Mouse (Mus musculus) intestine, postnatal 0 days (tissue): ENCODE data around the gene Gxylt2. TPM values are rescaled to one million over a fixed set of nuclear protein-coding genes. Genes with fewer than 3 reads are reported as not detected.
A peak's percentile ranks its signal among the peaks of the same experiment; 100 is the strongest.

Experiments
- ATAC-seq: fragments of 200-750 bp; cut with Nextera tagmentation; 2 replicates; pipeline ENCODE4 v1.8.0; 2017; ENCODE audit warnings: mild to moderate bottlenecking, moderate TSS enrichment, moderate library complexity
- H3K27ac ChIP-seq: fragments of 300-500 bp; sonication (generic); 2 replicates; pipeline ENCODE4 v1.5.1; 2014; ENCODE audit warnings: mild to moderate bottlenecking, low read depth, low read length, moderate library complexity
- H3K27me3 ChIP-seq: fragments of 300-500 bp; sonication (generic); replicated peaks from 2 replicates; pipeline ENCODE4 v1.6.1; 2014; ENCODE audit warnings: low read length, mixed read lengths; ENCODE audit not compliant: control insufficient read depth, insufficient read depth
- H3K36me3 ChIP-seq: fragments of 300-500 bp; sonication (generic); 2 replicates; pipeline ENCODE4 v1.6.1; 2014; ENCODE audit warnings: mild to moderate bottlenecking, moderate library complexity; ENCODE audit not compliant: control insufficient read depth, insufficient read depth
- H3K4me1 ChIP-seq: fragments of 300-500 bp; sonication (generic); replicated peaks from 2 replicates; pipeline ENCODE4 v1.6.1; 2014; ENCODE audit warnings: antibody characterized with exemption, low read length, mixed read lengths; ENCODE audit not compliant: control insufficient read depth, insufficient read depth
- H3K4me2 ChIP-seq: fragments of 300-500 bp; sonication (generic); replicated peaks from 2 replicates; pipeline ENCODE4 v1.6.1; 2014; ENCODE audit warnings: low read depth, mild to moderate bottlenecking, moderate library complexity
- H3K4me3 ChIP-seq: fragments of 300-500 bp; sonication (generic); 2 replicates; pipeline ENCODE4 v1.5.1; 2014; ENCODE audit warnings: low read depth, low read length
- H3K9ac ChIP-seq: fragments of 300-500 bp; sonication (generic); 2 replicates; pipeline ENCODE4 v1.6.1; 2014; ENCODE audit warnings: mild to moderate bottlenecking, low read depth, low read length
- H3K9me3 ChIP-seq: fragments of 300-500 bp; sonication (generic); 2 replicates; pipeline ENCODE4 v1.6.1; 2016; ENCODE audit warnings: mixed run types; ENCODE audit not compliant: control insufficient read depth
- CTCF ChIP-seq: sonication (generic); IDR thresholded peaks from 2 replicates; pipeline ENCODE4 v1.5.1; 2016; ENCODE audit warnings: low read depth, mild to moderate bottlenecking, control low read depth, antibody characterized with exemption, moderate library complexity
- WGBS: fragments of 180-500 bp; shearing (Covaris S2); extraction: QIAGEN DNeasy Blood & Tissue Kit; methylation state at CpG from one replicate; pipeline ENCODE4 v1.1.7; 2014; 5-methylcytosine and 5-hydroxymethylcytosine counted together
- polyA plus RNA-seq: library from polyadenylated mRNA; unstranded; fragments of >200 nt; fragmentation: Nextera tagmentation; extraction: Ambion mirVana; gene quantifications from 2 replicates; pipeline ENCODE4 v1.2.1, GENCODE M21; 2015

Gxylt2 gene
- polyA plus RNA-seq, 1 experiment from 2014 or later: 0.12 TPM

DNA sequence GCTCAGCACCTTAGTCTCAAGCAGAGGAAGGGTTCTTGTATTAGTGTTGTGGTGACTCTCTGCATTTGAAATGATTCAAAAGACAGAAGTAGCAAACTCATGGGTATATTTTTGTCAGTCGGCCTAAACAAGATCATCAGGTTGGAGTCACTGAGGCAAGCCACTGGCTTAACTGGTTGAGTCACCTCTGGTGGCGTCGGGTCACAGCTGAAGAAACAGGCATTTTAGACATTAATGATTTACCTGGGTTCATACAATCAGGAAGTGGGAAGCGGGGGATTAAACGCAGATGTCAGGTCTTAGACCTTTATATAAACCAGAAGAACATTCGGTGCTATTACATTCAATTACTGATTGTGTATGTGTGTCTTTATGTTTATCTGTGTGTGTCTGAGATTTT, 121.5 kb downstream of the Gxylt2 start:
- ATAC-seq: peak; percentile 79; the same call in 1 of the 2 replicates
- H3K4me1 ChIP-seq: no peaks in the 10 kb centered on the region
- H3K36me3 ChIP-seq: no peaks in the 10 kb centered on the region
- TF ChIP-seq CTCF: no peak
- no peaks in the 10 kb centered on the region for H3K27me3 ChIP-seq
- H3K27ac ChIP-seq: no peak overlapping the region
- no peaks in the 10 kb centered on the region for H3K9me3 ChIP-seq
- H3K4me3 ChIP-seq: no peak overlapping the region
- no peak overlapping the region for H3K9ac ChIP-seq
- H3K4me2 ChIP-seq: no peak overlapping the region
- 25% methylated on average over 6 of the region's 6 CpGs for WGBS

GRCm38 (mm10) chr6:100828565-100828964, 124.0 kb downstream of the Gxylt2 start:
- no peak for TF ChIP-seq CTCF
- no peak overlapping the region for H3K4me3 ChIP-seq
- 93% methylated on average over 7 of the region's 7 CpGs for WGBS
- no peak overlapping the region for H3K27ac ChIP-seq
- H3K27me3 ChIP-seq: no peaks in the 10 kb centered on the region
- no peaks in the 10 kb centered on the region for H3K4me1 ChIP-seq
- H3K36me3 ChIP-seq: no peaks in the 10 kb centered on the region
- H3K9me3 ChIP-seq: no peaks in the 10 kb centered on the region
- H3K9ac ChIP-seq: no peak overlapping the region
- H3K4me2 ChIP-seq: no peak overlapping the region
- no peak for ATAC-seq

DNA sequence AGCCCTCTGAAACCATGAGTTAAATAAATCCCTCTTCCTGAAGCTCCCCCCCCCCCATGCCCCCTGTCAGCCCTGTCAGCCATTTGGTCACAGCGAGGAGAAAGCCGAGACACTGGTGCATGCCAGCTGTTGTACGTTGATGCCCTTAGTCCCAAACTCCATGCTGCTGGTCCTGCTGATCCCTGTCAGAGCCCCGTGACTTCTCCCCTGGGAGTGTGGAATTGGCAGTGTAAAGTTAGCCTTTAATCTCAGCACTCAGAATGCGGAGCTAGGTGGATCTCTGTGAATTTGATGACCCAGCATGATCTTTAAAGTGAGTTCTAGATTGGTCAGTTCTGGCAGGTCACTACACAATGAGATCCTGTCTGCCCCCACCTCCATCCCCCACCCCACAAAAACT, 125.2 kb downstream of the Gxylt2 start:
- no peak overlapping the region for H3K27ac ChIP-seq
- TF ChIP-seq CTCF: no peak
- no peaks in the 10 kb centered on the region for H3K36me3 ChIP-seq
- no peak overlapping the region for H3K4me3 ChIP-seq
- no peaks in the 10 kb centered on the region; the same call in 1 of the 2 replicates for H3K4me1 ChIP-seq
- H3K4me2 ChIP-seq: no peak overlapping the region
- H3K9ac ChIP-seq: no peak overlapping the region
- no peak for ATAC-seq
- 77% methylated on average over 5 of the region's 5 CpGs for WGBS
- H3K9me3 ChIP-seq: no peaks in the 10 kb centered on the region
- no peaks in the 10 kb centered on the region for H3K27me3 ChIP-seq

DNA sequence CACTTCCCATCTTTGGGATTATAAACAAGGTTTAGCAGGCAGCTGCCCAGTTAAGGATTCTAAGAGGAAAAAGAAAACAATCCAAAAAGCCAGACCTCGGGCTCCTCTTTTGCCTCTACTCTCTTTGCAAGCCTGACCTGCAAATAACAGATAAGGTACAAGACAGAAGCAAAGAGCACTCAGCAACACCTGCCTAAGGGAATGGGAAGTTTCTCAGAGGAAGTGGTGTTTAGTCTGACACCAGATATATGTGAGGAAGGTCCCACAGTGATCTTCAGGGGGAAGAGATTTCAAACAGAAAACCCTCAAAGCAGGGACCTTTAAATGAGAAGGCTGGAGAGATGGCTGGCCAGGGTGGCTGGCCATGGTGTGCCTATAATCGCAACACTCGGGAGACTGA, 126.7 kb downstream of the Gxylt2 start:
- Histone ChIP-seq H3K9me3 (no peaks in the 10 kb centered on the region), H3K27me3 (no peaks in the 10 kb centered on the region), H3K4me1 (no peaks in the 10 kb centered on the region; the same call in 1 of the 2 replicates), H3K4me2 (no peak overlapping the region), H3K36me3 (peaks cover 3% of the 10 kb centered on the region; the same call in 1 of the 2 replicates), H3K4me3 (no peak overlapping the region), H3K27ac (no peak overlapping the region), H3K9ac (no peak overlapping the region)
- no peak for ATAC-seq
- TF ChIP-seq CTCF: no peak
- 81% methylated on average over 3 of the region's 3 CpGs for WGBS

DNA sequence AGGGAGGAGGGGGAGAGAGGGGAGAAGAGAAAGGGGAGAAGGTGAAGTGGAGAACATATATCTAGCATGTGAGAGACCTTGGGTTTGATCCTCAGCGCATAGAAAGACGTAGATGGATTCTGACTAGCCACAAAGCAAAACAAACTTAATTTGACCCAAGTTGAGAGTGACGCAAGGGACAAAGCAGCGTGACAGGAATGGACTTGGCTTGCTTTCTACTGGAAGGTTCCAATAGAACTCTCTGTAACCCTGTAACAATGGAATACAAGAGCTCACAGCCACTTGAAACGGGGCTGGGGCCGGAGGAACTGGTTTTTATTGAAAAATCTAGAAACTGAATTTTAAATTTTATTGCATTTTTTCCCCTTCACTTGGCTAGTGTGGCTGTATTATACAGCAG, 127.2 kb downstream of the Gxylt2 start:
- Histone ChIP-seq H3K27me3 (no peaks in the 10 kb centered on the region), H3K9me3 (no peaks in the 10 kb centered on the region), H3K9ac (no peak overlapping the region), H3K36me3 (peaks cover 9% of the 10 kb centered on the region), H3K27ac (no peak overlapping the region), H3K4me1 (no peaks in the 10 kb centered on the region; the same call in 1 of the 2 replicates), H3K4me3 (no peak overlapping the region), H3K4me2 (no peak overlapping the region)
- no peak for ATAC-seq
- TF ChIP-seq CTCF: no peak
- 94% methylated on average over 6 of the region's 6 CpGs for WGBS

DNA sequence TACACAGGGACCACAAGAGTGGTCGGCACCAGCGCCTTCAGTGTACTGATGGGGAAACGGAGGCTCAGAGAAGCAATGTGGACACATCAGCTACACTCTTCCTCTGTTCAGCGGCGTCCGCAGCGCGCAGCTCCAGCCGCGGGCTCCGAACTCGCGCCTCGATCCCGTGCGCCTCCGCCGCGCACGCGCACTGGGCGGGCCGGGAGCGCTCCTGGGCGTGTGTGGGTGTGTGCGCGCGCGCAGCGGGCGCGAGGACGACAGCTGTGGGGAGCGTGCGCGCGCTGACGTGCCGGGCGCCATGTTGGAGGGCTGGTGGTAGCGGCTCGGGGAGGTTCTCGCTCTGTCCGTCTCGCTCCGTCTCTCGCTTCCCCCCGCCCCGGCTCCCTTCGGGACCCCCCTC, 128.8 kb downstream of the Gxylt2 start, which contains the start of gene Ppp4r2:
TSS of gene Ppp4r2 (plus strand) at position 268 of the 400 bp plus-strand sequence.
- TF ChIP-seq CTCF: no peak
- peak within 1 kb of the TSS; percentile 79 for H3K4me3 ChIP-seq
- whole genome bisulfite sequencing: 2% methylated on average over 44 of the region's 50 CpGs
- peaks cover 23% of the 10 kb centered on the region for H3K36me3 ChIP-seq
- H3K4me1 ChIP-seq: no peaks in the 10 kb centered on the region; the same call in 1 of the 2 replicates
- peak within 1 kb of the TSS; percentile 71 for H3K4me2 ChIP-seq
- peak within 1 kb of the TSS; percentile 80 for H3K9ac ChIP-seq
- no peaks in the 10 kb centered on the region for H3K27me3 ChIP-seq
- H3K27ac ChIP-seq: peak within 1 kb of the TSS; percentile 80
- ATAC-seq: peak; percentile 98
- H3K9me3 ChIP-seq: no peaks in the 10 kb centered on the region
